Mouse (Mus musculus) adrenal gland, postnatal 4 days (tissue): ENCODE results near the gene Myh9. TPM values are rescaled to one million over a fixed set of nuclear protein-coding genes. Genes with fewer than 3 reads are reported as not detected.

Experiments used
- DNase-seq, 2 experiments: peaks; one replicate each; pipeline ENCODE4 v3.0.0; 2021 to 2022; ENCODE audit warnings: low spot score in 2 of 2, mixed read lengths in 2 of 2
- total RNA-seq, 2 experiments: library from RNA; stranded (reverse); gene quantifications; 2 replicates each; pipeline ENCODE4 v1.2.3; 2021

The Myh9 gene
- total RNA-seq, 2 experiments from 2014 or later = 251 to 311 TPM

DNA sequence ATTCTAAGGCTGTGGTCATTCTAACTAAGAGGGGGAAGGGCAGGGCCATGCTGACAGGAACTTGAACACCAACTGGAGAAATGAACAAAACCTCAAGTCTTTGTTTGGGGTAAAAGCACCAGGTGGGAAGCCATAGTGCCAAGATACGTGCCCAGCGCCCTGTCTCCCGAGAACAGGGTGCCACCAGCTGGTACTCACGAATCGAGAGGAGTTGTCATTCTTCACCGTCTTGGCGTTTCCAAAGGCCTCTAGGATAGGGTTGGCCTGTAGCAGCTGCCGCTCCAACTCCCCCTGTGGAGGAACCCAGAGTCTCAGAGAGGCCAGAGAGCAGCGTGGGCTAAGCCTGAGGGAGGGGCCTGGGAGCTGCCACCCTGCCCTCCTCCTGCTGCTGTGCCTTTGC lies 49.9 kb downstream of the Myh9 start:
- no peak for DNase-seq

GRCm38 (mm10) chr15:77790656-77791405 lies 51.1 kb downstream of the Myh9 start:
- DNase-seq = no peak

DNA sequence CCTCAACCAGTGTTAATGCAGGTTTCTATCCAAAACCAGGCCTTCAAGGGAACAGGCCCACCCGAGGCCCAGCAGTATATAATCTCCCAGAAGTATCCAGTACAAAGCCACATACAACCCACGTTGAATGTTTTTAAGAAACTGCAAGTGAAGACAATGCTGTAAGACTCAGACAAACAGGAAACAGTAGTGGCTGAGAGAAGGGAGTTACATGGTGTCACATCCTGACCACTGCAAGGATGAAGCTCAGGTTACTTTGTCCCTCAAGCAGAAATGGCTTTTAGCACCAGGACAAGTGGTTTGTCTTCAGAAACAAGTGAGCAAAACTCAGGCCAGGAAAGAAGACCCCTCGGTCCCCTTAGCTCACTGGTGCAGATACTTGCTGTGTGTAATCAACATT lies 52.8 kb downstream of the Myh9 start:
- no peak for DNase-seq

GRCm38 (mm10) chr15:77788356-77788755 lies 53.6 kb downstream of the Myh9 start:
- no peak for DNase-seq

DNA sequence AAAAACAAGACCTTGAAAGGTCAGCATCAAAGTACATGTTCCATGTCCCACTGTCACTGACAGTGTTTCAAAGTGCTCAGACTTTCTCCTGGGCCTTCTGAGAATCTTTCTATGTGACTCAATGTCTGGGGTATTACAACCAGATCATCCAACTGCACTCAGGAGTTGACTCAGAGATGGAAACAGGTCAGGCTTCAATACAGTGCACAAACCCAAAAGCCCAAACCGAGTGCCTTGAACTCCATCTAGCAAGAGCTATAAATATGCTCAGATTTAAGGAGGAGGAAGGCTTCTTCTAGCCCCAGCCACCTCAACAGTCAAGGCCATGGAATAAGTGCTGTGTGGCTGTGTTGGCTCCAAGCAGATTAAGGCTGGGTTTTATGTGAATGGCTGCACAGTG lies 56.2 kb downstream of the Myh9 start:
- no peak for DNase-seq

DNA sequence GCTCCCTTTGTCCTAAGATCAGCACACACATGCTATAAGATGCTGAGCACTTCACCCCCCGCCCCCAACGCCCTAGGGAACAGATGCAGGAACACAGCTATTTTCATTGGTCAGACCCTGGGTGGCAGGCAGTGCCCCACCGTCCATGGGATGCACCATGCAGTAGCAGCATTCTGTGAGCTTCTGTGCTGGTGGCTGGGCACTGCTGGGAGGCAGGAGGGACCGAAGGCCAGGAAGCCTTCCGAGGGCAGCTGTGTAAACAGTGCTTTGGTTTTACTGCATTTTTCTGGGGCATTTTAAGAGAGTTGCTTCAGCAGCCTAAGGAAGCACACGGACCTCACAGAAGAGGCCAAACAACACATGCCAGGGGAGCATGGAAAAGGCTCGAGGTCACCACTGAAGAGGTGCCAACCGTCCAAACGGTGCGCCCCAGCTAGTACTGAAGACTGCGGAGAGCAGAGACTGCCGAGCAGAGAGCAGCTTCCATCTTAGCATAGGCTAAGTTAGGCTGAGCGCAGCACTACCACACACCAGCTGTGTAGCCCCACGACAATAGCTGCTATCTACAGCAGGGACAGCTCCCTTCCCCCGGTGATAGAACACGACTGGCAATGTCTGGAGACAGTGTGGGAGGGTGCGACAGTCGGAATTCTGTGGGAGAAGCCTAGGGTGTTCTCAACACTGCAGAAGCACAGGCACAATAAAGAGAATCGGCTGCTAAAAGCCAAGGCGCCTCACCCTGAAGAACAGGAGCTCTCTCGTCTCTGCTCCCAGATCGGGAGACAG lies 57.7 kb downstream of the Myh9 start:
- DNase-seq = no peak

DNA sequence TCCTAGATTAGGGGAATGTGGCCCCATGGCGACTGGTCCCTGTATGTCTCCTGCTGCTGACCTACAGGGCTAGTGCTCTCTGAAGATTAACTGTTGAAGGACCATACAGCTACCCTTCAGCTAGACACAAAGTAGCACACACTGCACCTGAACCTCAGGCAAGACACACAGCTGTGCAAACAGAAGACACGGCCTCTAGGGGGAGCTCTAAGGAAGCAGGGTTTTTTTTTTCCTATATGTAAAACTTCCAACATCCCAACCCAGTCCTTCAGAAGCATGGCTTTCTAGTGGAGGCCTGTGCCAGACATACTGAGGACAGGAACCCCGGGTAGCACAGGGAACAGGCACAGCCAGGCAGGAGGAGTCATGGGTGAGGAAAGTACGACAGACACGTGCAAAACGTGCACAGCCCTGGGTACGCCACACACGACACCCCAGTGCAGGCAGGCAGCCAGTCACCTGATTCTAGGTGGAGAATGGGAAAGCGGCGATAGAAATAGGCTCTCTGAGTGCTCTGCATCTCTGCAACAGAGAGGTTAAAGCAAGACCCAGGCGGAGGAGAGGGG lies 59.4 kb downstream of the Myh9 start:
- no peak for DNase-seq

DNA sequence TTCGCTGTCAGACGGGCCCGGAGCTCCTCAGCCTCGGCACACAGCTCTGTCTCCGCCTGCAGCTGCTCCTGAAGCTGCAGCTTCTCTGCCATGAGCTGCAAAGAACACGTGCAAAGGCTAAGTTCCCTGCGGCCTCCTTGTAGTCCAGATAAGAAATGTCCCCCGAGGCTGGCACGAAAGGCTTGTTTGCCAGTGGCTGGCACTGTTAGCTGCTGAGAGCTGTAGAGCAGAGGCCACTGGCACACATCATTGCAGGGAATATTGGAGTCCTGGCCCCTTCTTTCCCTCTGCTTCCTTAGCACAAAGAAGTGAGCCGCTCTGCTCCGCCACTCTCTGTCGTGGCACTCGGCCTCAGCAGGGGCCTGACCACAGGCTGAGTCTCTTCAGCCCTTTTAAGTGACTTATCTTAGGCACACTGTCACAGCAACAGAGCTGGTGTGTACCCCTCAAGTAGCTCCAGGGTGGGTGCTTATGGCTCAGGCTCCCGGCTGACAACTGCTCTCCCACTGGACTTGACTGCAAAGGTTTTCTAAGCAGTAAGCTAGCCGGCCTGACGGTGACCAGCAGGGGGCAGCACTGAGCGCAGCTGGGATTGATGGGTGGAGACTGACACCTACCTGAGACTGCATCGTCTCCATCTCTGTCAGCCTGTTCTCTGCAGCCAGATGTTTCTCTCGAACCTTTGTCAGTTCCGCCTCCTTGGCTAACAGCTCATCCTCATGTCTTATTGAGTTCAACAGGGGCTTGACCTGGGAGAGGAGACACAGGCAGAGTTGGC lies 66.6 kb downstream of the Myh9 start:
- DNase-seq = peak; percentile 68 to 71

DNA sequence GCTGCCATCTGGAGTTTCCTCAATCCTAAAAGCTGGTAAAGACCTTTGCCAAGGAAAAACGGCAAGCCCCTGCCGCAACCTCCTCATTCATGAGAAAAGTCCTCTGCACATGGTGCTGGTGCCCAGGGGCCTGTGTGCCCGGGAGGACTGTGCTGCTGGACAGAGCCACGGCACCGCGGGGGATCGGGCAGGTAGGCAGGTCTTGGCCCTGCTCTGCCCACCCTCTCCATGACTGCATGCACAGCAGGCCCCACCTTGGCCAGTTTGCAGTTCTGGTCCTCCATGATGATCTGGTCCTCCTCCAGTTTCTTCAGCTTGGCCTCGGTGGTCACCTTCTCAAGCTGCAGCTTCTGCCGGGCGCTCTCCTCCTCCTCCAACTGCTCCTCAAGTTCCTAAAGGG lies 67.7 kb downstream of the Myh9 start:
- DNase-seq = no peak

DNA sequence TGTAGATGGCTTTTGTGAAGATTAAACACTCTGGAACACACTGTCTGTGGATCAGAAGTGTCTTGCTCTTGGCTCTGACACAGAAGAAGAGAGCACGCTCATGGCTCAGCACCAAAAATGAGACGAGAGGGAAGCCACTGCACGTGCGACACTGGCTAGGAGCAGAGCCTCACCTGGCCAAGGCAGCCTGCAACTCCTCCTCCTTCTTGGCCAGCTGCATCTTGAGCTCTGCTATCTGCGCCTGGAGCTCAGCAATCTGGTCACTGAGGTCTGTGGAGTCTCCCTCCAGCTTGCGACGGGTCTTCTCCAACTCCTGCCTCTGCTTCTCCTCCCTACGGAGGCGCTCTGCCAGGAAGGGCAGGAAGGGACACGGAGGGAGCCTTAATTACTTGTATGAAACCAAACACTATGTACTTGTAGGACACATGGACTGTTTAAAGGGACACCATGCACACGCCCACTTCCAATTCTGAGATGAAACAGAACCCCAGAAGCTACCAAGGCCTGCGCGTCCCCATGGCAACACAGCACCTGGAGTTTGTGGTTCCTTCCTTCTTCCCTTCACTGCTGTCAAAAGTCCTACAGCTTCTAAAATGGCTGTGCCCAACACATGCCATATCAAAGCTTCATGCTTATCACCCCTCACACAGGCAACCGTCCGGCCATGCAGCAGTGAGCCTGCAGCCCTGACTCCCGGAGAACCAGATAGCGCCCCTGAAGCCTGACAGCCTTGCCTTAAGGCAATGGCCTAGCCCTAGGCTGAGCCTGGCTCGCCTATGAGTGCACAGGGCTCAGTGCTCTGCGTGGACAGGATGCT lies 68.7 kb downstream of the Myh9 start:
- DNase-seq = no peak

DNA sequence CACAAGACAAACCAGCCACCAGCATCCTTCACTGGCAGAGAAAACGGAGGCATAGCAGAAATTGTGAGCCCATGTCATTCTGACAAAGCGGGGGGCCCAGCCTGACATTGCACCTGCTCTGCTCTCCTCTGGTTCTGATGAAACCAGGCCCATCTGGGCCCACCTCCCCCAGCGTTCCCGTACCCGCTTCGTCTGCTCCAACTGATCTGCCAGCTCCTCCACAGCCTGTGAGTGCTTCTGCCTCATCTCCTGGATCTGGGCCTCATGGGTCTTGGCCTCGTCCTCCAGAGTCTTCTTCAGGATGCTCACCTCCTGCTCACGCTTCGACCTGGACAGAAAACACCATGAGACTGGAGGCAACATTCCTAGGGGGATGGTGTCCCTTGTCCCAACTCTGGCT lies 71.0 kb downstream of the Myh9 start:
- DNase-seq = no peak

- DNase-seq = no peak
These were observed 71.6 kb downstream of the Myh9 start for GRCm38 (mm10) chr15:77770341-77770740.

- no peak for DNase-seq
These were observed 75.0 kb downstream of the Myh9 start for GRCm38 (mm10) chr15:77766981-77767380.

DNA sequence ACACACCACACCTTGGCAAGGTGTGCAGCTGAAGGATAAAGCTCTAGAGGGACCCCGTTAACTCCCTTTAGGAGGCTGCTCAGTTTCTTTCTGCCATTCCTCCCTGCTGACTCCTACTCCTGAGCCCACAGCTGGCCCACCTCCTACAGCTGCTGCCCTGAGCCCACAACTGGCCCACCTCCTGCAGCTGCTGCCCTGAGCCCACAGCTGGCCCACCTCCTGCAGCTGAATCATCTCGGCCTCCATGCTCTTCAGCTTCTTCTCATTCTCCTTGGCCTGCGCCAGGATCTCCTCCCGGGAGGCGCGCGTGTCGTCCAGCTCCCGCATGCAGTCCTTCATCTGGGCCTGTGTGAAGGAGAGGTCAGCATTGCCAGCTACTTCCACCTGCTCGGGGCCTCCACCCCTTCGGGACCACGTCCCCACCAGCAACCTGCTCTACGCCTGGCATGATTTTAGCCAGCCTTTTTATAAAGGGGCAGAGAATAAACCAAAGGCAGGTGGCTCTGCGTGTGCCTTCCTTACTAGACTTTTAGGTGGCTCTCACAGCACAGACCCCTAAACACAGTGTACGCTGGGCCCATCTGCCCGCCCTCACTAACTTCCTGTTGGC lies 76.4 kb downstream of the Myh9 start:
- DNase-seq = no peak

GRCm38 (mm10) chr15:77764391-77765006 lies 77.5 kb downstream of the Myh9 start:
- DNase-seq = no peak

DNA sequence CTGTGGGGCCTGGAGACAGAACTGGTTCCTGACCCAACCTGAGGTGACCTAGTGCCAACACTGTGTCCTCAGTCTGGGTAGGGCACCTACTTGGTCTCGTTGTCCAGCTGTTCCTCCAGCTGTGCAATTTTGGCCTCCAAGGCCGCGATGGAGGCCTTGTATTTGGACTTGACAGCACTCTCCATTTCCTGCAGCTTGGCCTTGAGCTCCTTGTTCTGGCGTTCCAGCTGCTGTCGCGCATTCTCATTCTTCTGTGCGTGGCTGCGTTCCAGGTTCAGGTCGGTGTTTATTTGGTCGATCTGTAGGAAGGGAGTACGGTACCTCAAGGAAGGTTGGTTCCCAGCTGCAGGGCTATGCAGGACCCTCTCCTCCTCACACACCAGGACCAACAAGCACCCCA lies 78.3 kb downstream of the Myh9 start:
- no peak for DNase-seq

DNA sequence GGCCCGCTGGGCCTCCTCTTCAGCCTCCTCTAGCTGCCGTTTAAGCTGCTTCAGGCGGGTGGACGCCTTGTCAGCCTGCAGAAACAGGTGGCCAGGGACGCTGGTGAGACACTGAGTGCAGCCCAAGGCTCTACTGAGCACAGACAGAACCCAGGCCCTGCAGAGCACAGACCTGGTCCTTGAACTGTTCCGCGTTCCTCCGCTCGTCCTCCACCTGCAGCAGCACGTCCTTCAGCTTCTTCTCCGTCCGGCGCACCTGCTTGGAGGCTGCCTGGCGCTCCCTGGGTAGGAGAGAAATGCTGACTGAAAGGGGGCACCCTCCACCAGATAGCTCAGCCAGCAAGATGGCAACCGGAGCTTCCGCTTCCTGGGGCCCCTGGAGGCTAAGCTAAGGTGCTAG lies 78.9 kb downstream of the Myh9 start:
- DNase-seq = no peak

GRCm38 (mm10) chr15:77761561-77762380 lies 80.2 kb downstream of the Myh9 start:
- DNase-seq = no peak

- DNase-seq = no peak
These were observed 80.9 kb downstream of the Myh9 start for GRCm38 (mm10) chr15:77761083-77761482.
